ENCODE assay signal across 7 mouse cellular contexts in genomic region chr5:144358592-144358917, GRCm38 (mm10). TPM values are rescaled to one million over a fixed set of nuclear protein-coding genes. Genes with fewer than 3 reads are reported as not detected.
DNase-seq lines count a peak whose midpoint lies in the region; ATAC-seq and TF ChIP-seq lines count a peak whose summit lies in the region.

No protein-coding gene starts in this region.

- WGBS in lung, postnatal 0 days, result 7% methylated on average over 10 of the region's 10 CpGs
- WGBS in forebrain, embryonic 12.5 days, result 6% methylated on average over 10 of the region's 10 CpGs
- WGBS in limb, embryonic 14.5 days, result 17% methylated on average over 4 of the region's 10 CpGs
- WGBS in stomach, embryonic 15.5 days, result 7% methylated on average over 10 of the region's 10 CpGs

- 0 out of 2 replicates have a peak overlapping the region, but pooled peaks have one; percentile 26 for H3K27ac ChIP-seq in lung, postnatal 0 days (ENCODE audit: low read length)
- H3K27ac ChIP-seq in forebrain, embryonic 12.5 days, result no peak overlapping the region
- H3K27ac ChIP-seq in limb, embryonic 14.5 days (replicated peaks; ENCODE audit: low read depth, low read length), result no peak overlapping the region
- no peak overlapping the region for H3K27ac ChIP-seq in stomach, embryonic 15.5 days

- TF ChIP-seq CTCF in lung, postnatal 0 days (IDR thresholded peaks at IDR 0.05), result no peak

- no peak overlapping the region for H3K9ac ChIP-seq in lung, postnatal 0 days (replicated peaks; ENCODE audit: low read depth)
- 0 out of 2 replicates have a peak overlapping the region, but pooled peaks have one; percentile 46 for H3K9ac ChIP-seq in forebrain, embryonic 12.5 days
- peak overlapping the region; percentile 29; the same call in 1 of the 2 replicates for H3K9ac ChIP-seq in limb, embryonic 14.5 days (ENCODE audit: low read depth, low read length, severe bottlenecking)
- H3K9ac ChIP-seq in stomach, embryonic 15.5 days, result no peak overlapping the region

- no peak for ATAC-seq in lung, postnatal 0 days
- no peak; the same call in 1 of the 2 replicates for ATAC-seq in forebrain, embryonic 12.5 days (ENCODE audit: low FRiP score)
- no peak for ATAC-seq in limb, embryonic 14.5 days (ENCODE audit: low FRiP score, low read depth)
- no peak for ATAC-seq in stomach, embryonic 15.5 days (ENCODE audit: insufficient read depth, low FRiP score, low read depth)

- H3K4me2 ChIP-seq in lung, postnatal 0 days (replicated peaks; ENCODE audit: low read depth, low read length), result peak overlapping the region; percentile 77
- H3K4me2 ChIP-seq in forebrain, embryonic 12.5 days, result peak overlapping the region; percentile 86
- H3K4me2 ChIP-seq in limb, embryonic 14.5 days (replicated peaks; ENCODE audit: low read depth, low read length, severe bottlenecking), result peak overlapping the region; percentile 74
- H3K4me2 ChIP-seq in stomach, embryonic 15.5 days, result peak overlapping the region; percentile 91

- H3K36me3 ChIP-seq in lung, postnatal 0 days (ENCODE audit: insufficient read depth, low read length), result no peaks in the 10 kb centered on the region
- no peaks in the 10 kb centered on the region for H3K36me3 ChIP-seq in forebrain, embryonic 12.5 days (replicated peaks)
- no peaks in the 10 kb centered on the region for H3K36me3 ChIP-seq in limb, embryonic 14.5 days (ENCODE audit: control insufficient read depth, insufficient read depth, low read length)
- H3K36me3 ChIP-seq in stomach, embryonic 15.5 days, result no peaks in the 10 kb centered on the region

- no peak for DNase-seq in lung, postnatal 0 days (ENCODE audit: low spot score)
- DNase-seq in lung, postnatal 14 days, result no peak
- no peak for DNase-seq in limb, embryonic 14.5 days (ENCODE audit: low spot score)
- no peak for DNase-seq in frontal cortex, postnatal 36 days (ENCODE audit: low spot score in 2 of 2)
- DNase-seq in T-cell, adult 2 months (ENCODE audit: low spot score), result no peak

- no peak for TF ChIP-seq EP300 in lung, postnatal 0 days (IDR thresholded peaks at IDR 0.05)

- H3K9me3 ChIP-seq in lung, postnatal 0 days (ENCODE audit: low read length), result no peaks in the 10 kb centered on the region
- no peaks in the 10 kb centered on the region for H3K9me3 ChIP-seq in forebrain, embryonic 12.5 days
- H3K9me3 ChIP-seq in limb, embryonic 14.5 days (ENCODE audit: control insufficient read depth, low read length), result no peaks in the 10 kb centered on the region
- no peaks in the 10 kb centered on the region for H3K9me3 ChIP-seq in stomach, embryonic 15.5 days

- peak overlapping the region; percentile 60 for H3K4me3 ChIP-seq in lung, postnatal 0 days (ENCODE audit: low read depth, low read length)
- H3K4me3 ChIP-seq in forebrain, embryonic 12.5 days (replicated peaks), result peak overlapping the region; percentile 49
- peak overlapping the region; percentile 50 for H3K4me3 ChIP-seq in limb, embryonic 14.5 days (replicated peaks; ENCODE audit: low read length)
- H3K4me3 ChIP-seq in stomach, embryonic 15.5 days (replicated peaks), result peak overlapping the region; percentile 73

- no peak for TF ChIP-seq POLR2A in limb, embryonic 14.5 days (IDR thresholded peaks at IDR 0.05; ENCODE audit: borderline replicate concordance, extremely low read depth, insufficient read depth, insufficient read length)

- H3K4me1 ChIP-seq in lung, postnatal 0 days (ENCODE audit: insufficient read depth, low read depth, low read length), result no peaks in the 10 kb centered on the region
- peaks cover 19% of the 10 kb centered on the region for H3K4me1 ChIP-seq in forebrain, embryonic 12.5 days
- H3K4me1 ChIP-seq in limb, embryonic 14.5 days (ENCODE audit: control insufficient read depth, insufficient read depth, low read length), result 0 out of 2 replicates have a peak, but pooled peaks cover 7% of the 10 kb centered on the region
- peaks cover 5% of the 10 kb centered on the region for H3K4me1 ChIP-seq in stomach, embryonic 15.5 days

- H3K27me3 ChIP-seq in lung, postnatal 0 days (replicated peaks; ENCODE audit: insufficient read depth, low read length), result 0 out of 2 replicates have a peak, but pooled peaks cover 3% of the 10 kb centered on the region
- H3K27me3 ChIP-seq in forebrain, embryonic 12.5 days, result peaks cover 32% of the 10 kb centered on the region
- no peaks in the 10 kb centered on the region for H3K27me3 ChIP-seq in limb, embryonic 14.5 days (ENCODE audit: control insufficient read depth, insufficient read depth, low read length)
- H3K27me3 ChIP-seq in stomach, embryonic 15.5 days (replicated peaks), result no peaks in the 10 kb centered on the region

RNA-seq across cellular contexts. Expression of gene Baiap2l1, which starts 0.6 kb away (rescaled TPM):
- 18.3 and 21.5 TPM in 2 replicates for polyA plus RNA-seq in lung, postnatal 0 days (2015; fragmentation: Nextera tagmentation; extraction: Ambion mirVana)
- 2.6 and 2.9 TPM in 2 replicates for polyA plus RNA-seq in forebrain, embryonic 12.5 days (2016; fragmentation: Nextera tagmentation; extraction: Ambion mirVana)
- 6.9 and 7.4 TPM in 2 replicates for polyA plus RNA-seq in limb, embryonic 14.5 days (2012; rRNA removed)
- 9.2 and 9.6 TPM in 2 replicates for polyA plus RNA-seq in limb, embryonic 14.5 days (2014; fragmentation: Nextera tagmentation; extraction: Ambion mirVana)
- 20.1 and 22.8 TPM in 2 replicates for polyA plus RNA-seq in stomach, embryonic 15.5 days (2015; fragmentation: Nextera tagmentation; extraction: Ambion mirVana)

Comparison
In these comparisons a context has a peak if more than half of its experiments do, and no peak if none do; other contexts are left out.
1. H3K9ac ChIP-seq: peak in forebrain, embryonic 12.5 days (single experiment) and limb, embryonic 14.5 days (single experiment); none in lung, postnatal 0 days (single experiment) and stomach, embryonic 15.5 days (single experiment).
2. Peak in every context shown above with its lines, with median percentiles within 50 percentile points of each other: H3K4me2 ChIP-seq and H3K4me3 ChIP-seq.